Mouse (Mus musculus): ENCODE results near the gene Osbpl8. TPM values are rescaled to one million over a fixed set of nuclear protein-coding genes. Genes with fewer than 3 reads are reported as not detected.
"Not testable (repeated sequence)": the region's sequence is repeated elsewhere in the genome, so short reads cannot be mapped to it uniquely, and the experiment has no call there.

The Osbpl8 gene
- polyA plus RNA-seq, 1 experiment from 2014 or later = 10.6 TPM

DNA sequence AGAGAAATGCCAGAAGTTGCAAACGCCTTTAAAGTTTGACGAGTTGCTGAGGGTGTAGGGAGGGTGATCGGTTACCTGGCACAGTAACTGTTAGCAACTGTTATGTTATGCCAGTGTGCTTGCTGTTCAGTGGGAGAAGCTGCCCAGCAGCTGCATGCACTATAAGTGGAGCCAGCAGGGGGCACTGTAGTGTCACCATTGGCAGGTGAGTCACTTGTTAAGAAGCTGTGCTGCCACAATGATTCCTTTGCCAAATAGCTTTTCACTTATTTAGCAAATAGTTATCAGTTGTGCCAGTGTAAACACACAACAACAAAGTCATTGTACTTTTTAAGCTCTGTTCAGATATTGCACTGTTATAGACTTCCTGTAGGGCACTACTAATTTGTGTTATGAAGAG, 62.0 kb downstream of the Osbpl8 start:
- H3K4me2 ChIP-seq (replicated peaks) = no peak overlapping the region
- H3K27ac ChIP-seq = no peak overlapping the region
- ATAC-seq (ENCODE audit: low FRiP score, low read depth) = 0 out of 2 replicates have a peak, but pooled peaks have one; percentile 48
- H3K27me3 ChIP-seq = no peaks in the 10 kb centered on the region
- H3K4me1 ChIP-seq = no peaks in the 10 kb centered on the region
- H3K36me3 ChIP-seq = no peaks in the 10 kb centered on the region
- no peak overlapping the region for H3K4me3 ChIP-seq
- WGBS = 19% methylated on average over 3 of the region's 3 CpGs
- no peaks in the 10 kb centered on the region for H3K9me3 ChIP-seq
- no peak overlapping the region for H3K9ac ChIP-seq

DNA sequence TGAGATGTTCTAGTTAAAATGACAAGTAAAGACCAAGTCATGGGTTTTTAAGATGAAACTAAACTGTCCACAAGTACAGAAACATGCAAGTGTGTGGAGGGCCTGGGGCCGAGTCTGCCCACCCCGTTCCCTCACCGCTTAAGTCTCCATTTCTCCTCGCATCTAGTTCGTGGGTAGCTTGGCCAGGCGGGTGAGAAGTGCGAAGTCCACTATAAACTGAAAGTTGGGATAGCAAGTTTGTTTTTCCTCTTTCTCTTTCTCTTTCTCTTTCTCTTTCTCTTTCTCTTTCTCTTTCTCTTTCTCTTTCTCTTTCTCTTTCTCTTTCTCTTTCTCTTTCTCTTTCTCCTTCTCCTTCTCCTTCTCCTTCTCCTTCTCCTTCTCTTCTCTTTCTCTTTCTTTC, 67.7 kb downstream of the Osbpl8 start:
- H3K4me1 ChIP-seq = peaks cover 18% of the 10 kb centered on the region
- 84% methylated on average over 7 of the region's 7 CpGs for WGBS
- H3K36me3 ChIP-seq; H3K4me2 ChIP-seq (replicated peaks); H3K9ac ChIP-seq; H3K4me3 ChIP-seq; H3K27me3 ChIP-seq; H3K9me3 ChIP-seq; H3K27ac ChIP-seq; ATAC-seq (ENCODE audit: low FRiP score, low read depth): not testable (repeated sequence)

GRCm38 (mm10) chr10:111233476-111234130, 69.1 kb downstream of the Osbpl8 start:
- 82% methylated on average over 6 of the region's 6 CpGs for WGBS
- no peak overlapping the region for H3K27ac ChIP-seq
- ATAC-seq (ENCODE audit: low FRiP score, low read depth) = no peak
- no peak overlapping the region for H3K9ac ChIP-seq
- H3K9me3 ChIP-seq = no peaks in the 10 kb centered on the region
- H3K36me3 ChIP-seq = no peaks in the 10 kb centered on the region
- peaks cover 18% of the 10 kb centered on the region for H3K4me1 ChIP-seq
- no peak overlapping the region for H3K4me3 ChIP-seq
- no peaks in the 10 kb centered on the region for H3K27me3 ChIP-seq
- no peak overlapping the region for H3K4me2 ChIP-seq (replicated peaks)

- H3K4me1 ChIP-seq = peaks cover 18% of the 10 kb centered on the region
- peak overlapping the region; percentile 11; the same call in 1 of the 2 replicates for H3K4me2 ChIP-seq (replicated peaks)
- H3K27ac ChIP-seq = peak overlapping the region; percentile 33; the same call in 1 of the 2 replicates
- H3K4me3 ChIP-seq = no peak overlapping the region
- H3K27me3 ChIP-seq = no peaks in the 10 kb centered on the region
- WGBS = 32% methylated on average over 6 of the region's 6 CpGs
- no peak overlapping the region for H3K9ac ChIP-seq
- H3K36me3 ChIP-seq = no peaks in the 10 kb centered on the region
- peak; percentile 64; the same call in 1 of the 2 replicates for ATAC-seq (ENCODE audit: low FRiP score, low read depth)
- H3K9me3 ChIP-seq = no peaks in the 10 kb centered on the region
These were observed 70.1 kb downstream of the Osbpl8 start for GRCm38 (mm10) chr10:111234450-111235288.

DNA sequence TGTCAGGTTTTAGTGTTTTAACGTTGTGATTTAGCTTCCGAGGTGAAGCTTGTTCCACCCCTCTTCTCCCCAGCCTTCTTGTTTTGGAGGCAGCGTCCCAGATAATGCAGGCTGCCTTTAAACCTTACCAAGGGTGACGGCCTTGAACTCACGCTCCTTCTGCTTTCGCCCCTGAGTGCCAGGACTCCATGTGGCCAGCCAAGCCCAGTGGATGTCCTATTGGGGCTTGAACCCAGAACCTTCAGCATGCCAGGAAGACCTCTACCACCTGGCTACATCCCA, 70.7 kb downstream of the Osbpl8 start:
- H3K4me3 ChIP-seq = no peak overlapping the region
- no peak for ATAC-seq (ENCODE audit: low FRiP score, low read depth)
- H3K27me3 ChIP-seq = no peaks in the 10 kb centered on the region
- H3K27ac ChIP-seq = peak overlapping the region; percentile 33; the same call in 1 of the 2 replicates
- H3K9ac ChIP-seq = no peak overlapping the region
- H3K4me2 ChIP-seq (replicated peaks) = peak overlapping the region; percentile 11; the same call in 1 of the 2 replicates
- H3K36me3 ChIP-seq = no peaks in the 10 kb centered on the region
- H3K4me1 ChIP-seq = peaks cover 18% of the 10 kb centered on the region
- no peaks in the 10 kb centered on the region for H3K9me3 ChIP-seq
- 74% methylated on average over 6 of the region's 6 CpGs for WGBS

GRCm38 (mm10) chr10:111237434-111237833, 72.9 kb downstream of the Osbpl8 start:
- Histone ChIP-seq H3K4me2 (replicated peaks) (no peak overlapping the region), H3K9me3 (no peaks in the 10 kb centered on the region), H3K4me3 (no peak overlapping the region), H3K27ac (no peak overlapping the region), H3K36me3 (no peaks in the 10 kb centered on the region), H3K4me1 (peaks cover 18% of the 10 kb centered on the region), H3K9ac (no peak overlapping the region), H3K27me3 (no peaks in the 10 kb centered on the region)
- no peak for ATAC-seq (ENCODE audit: low FRiP score, low read depth)
- WGBS = 53% methylated on average over 5 of the region's 5 CpGs

DNA sequence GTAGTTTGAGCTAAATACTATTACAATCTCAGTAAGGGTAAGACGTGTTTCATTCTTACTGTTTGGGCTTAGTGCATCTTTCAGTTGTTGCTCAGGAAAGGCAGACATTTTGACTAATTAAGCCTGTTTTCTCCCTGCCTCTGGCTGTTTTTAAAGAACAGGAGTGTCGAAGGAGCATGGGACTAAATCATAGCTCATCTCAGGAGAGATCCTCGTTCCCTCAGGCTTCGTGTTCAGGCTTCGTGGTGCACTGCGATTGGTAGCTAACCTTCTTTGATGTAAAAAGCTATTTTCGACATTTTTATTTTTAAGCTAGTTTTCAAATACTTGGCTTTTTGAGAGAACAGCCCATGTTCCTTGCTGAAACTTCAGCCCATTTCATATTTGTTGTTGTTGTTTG, 78.1 kb downstream of the Osbpl8 start:
- Histone ChIP-seq H3K36me3 (no peaks in the 10 kb centered on the region), H3K4me3 (no peak overlapping the region), H3K9me3 (no peaks in the 10 kb centered on the region), H3K4me1 (peaks cover 3% of the 10 kb centered on the region; the same call in 1 of the 2 replicates), H3K4me2 (replicated peaks) (no peak overlapping the region), H3K9ac (no peak overlapping the region), H3K27ac (no peak overlapping the region), H3K27me3 (no peaks in the 10 kb centered on the region)
- 68% methylated on average over 7 of the region's 7 CpGs for WGBS
- ATAC-seq (ENCODE audit: low FRiP score, low read depth) = no peak

GRCm38 (mm10) chr10:111247609-111248008, 83.1 kb downstream of the Osbpl8 start:
- no peaks in the 10 kb centered on the region for H3K9me3 ChIP-seq
- peaks cover 9% of the 10 kb centered on the region; the same call in 1 of the 2 replicates for H3K4me1 ChIP-seq
- no peak overlapping the region for H3K4me3 ChIP-seq
- H3K9ac ChIP-seq = no peak overlapping the region
- H3K36me3 ChIP-seq = no peaks in the 10 kb centered on the region
- no peak for ATAC-seq (ENCODE audit: low FRiP score, low read depth)
- WGBS = 48% methylated on average over 4 of the region's 4 CpGs
- H3K27ac ChIP-seq = no peak overlapping the region
- H3K27me3 ChIP-seq = no peaks in the 10 kb centered on the region
- no peak overlapping the region for H3K4me2 ChIP-seq (replicated peaks)

GRCm38 (mm10) chr10:111248177-111248576, 83.6 kb downstream of the Osbpl8 start:
- H3K4me3 ChIP-seq = no peak overlapping the region
- H3K36me3 ChIP-seq = no peaks in the 10 kb centered on the region
- H3K27me3 ChIP-seq = no peaks in the 10 kb centered on the region
- H3K9ac ChIP-seq = no peak overlapping the region
- H3K4me1 ChIP-seq = peaks cover 9% of the 10 kb centered on the region; the same call in 1 of the 2 replicates
- no peak for ATAC-seq (ENCODE audit: low FRiP score, low read depth)
- H3K4me2 ChIP-seq (replicated peaks) = 0 out of 2 replicates have a peak overlapping the region, but pooled peaks have one; percentile 21
- 18% methylated on average over 6 of the region's 6 CpGs for WGBS
- H3K27ac ChIP-seq = no peak overlapping the region
- no peaks in the 10 kb centered on the region for H3K9me3 ChIP-seq

DNA sequence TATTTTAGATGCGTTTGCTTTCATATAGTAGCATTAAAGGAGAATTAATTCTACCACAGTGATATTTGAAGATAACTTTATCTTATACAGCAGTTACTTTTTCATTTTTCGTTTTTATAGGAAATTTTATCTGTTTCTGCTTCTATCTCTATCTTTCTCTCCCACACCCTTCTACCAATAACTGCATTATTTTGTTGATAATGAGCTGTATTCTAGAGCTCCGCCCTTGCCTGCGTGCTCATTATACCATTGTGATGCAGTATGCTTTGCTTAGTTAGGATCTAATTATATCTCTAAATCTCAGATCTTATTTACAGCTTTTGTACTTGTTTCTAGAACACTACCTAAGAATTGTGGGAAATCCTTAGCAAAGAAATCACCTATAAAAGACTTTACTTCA, 85.6 kb downstream of the Osbpl8 start:
- Histone ChIP-seq H3K4me1 (peaks cover 9% of the 10 kb centered on the region; the same call in 1 of the 2 replicates), H3K9me3 (no peaks in the 10 kb centered on the region), H3K36me3 (no peaks in the 10 kb centered on the region), H3K27ac (no peak overlapping the region), H3K27me3 (no peaks in the 10 kb centered on the region), H3K4me3 (no peak overlapping the region), H3K9ac (no peak overlapping the region), H3K4me2 (replicated peaks) (no peak overlapping the region)
- ATAC-seq (ENCODE audit: low FRiP score, low read depth) = no peak
- WGBS = 89% methylated on average over 4 of the region's 4 CpGs

DNA sequence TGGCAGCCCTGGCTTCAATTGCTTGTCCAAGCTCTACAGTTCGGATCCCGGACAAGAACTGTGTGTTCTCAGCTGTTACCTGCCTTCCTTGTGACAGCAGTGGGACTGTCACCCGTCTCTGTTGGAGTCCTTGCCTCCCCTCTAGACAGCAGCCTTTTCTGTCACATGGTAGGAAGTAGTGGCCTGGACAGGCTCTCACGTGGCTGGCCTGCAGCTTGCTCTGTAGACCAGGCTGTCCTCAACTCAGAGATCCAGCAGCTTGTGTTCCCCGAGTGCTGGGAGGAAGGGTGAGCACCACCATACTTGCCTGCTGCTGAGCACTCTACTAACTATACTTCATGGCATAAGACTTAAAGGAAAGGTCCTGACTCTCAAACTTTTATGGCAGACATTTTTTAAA, 87.1 kb downstream of the Osbpl8 start:
- H3K4me3 ChIP-seq = no peak overlapping the region
- no peaks in the 10 kb centered on the region for H3K36me3 ChIP-seq
- no peaks in the 10 kb centered on the region for H3K9me3 ChIP-seq
- no peak overlapping the region for H3K4me2 ChIP-seq (replicated peaks)
- no peak for ATAC-seq (ENCODE audit: low FRiP score, low read depth)
- no peak overlapping the region for H3K27ac ChIP-seq
- 75% methylated on average over 5 of the region's 5 CpGs for WGBS
- H3K9ac ChIP-seq = no peak overlapping the region
- H3K4me1 ChIP-seq = peaks cover 9% of the 10 kb centered on the region; the same call in 1 of the 2 replicates
- no peaks in the 10 kb centered on the region for H3K27me3 ChIP-seq

DNA sequence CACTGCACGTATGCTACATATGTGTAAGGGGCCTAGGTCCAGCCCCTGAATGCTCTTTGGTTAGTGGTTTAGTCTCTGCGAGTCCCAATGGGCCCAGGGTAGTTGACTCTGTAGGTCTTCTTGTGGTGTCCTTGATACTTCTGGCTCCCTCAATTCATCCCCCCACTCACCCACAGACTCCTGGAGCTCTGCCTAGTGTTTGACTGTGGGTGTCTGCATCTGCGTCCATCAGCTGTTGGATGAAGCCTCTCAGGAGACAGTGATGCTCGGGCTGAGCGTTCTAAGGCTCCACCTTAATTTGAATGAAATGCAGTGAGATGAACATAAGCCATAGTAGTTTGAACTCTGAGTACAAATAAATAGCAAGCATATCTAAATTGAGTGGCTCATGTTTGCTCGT, 90.7 kb downstream of the Osbpl8 start:
- Histone ChIP-seq H3K4me1 (no peaks in the 10 kb centered on the region), H3K9me3 (no peaks in the 10 kb centered on the region), H3K27ac (no peak overlapping the region), H3K9ac (no peak overlapping the region), H3K4me2 (replicated peaks) (no peak overlapping the region), H3K27me3 (no peaks in the 10 kb centered on the region), H3K4me3 (no peak overlapping the region), H3K36me3 (0 out of 2 replicates have a peak, but pooled peaks cover 3% of the 10 kb centered on the region)
- WGBS = 93% methylated on average over 6 of the region's 6 CpGs
- ATAC-seq (ENCODE audit: low FRiP score, low read depth) = no peak

Data from limb, embryonic 13.5 days (tissue).